Mouse (Mus musculus) liver, embryonic 14.5 days (tissue): ENCODE measurements around the gene Gja5. TPM values are rescaled to one million over a fixed set of nuclear protein-coding genes. Genes with fewer than 3 reads are reported as not detected.

ENCODE experiments used
- ATAC-seq: fragments of 200-750 bp; cut with Nextera tagmentation; 2 replicates; pipeline ENCODE4 v1.8.0; 2017; ENCODE audit warnings: moderate number of reproducible peaks, mild to moderate bottlenecking, moderate library complexity; ENCODE audit not compliant: insufficient read depth
- DNase-seq, 3 experiments: peaks; one replicate each; pipeline ENCODE4 v3.0.0-alpha.2; 2012 to 2013; ENCODE audit warnings: low read depth in 3 of 3, low spot score in 3 of 3
- H3K27ac ChIP-seq: fragments of 300-500 bp; sonication (generic); 2 replicates; pipeline ENCODE4 v1.5.1; 2014; ENCODE audit warnings: moderate library complexity, mild to moderate bottlenecking, control low read depth, inconsistent platforms
- H3K27me3 ChIP-seq: fragments of 300-500 bp; sonication (generic); 2 replicates; pipeline ENCODE4 v1.6.1; 2014; ENCODE audit warnings: mild to moderate bottlenecking, low read length, moderate library complexity; ENCODE audit not compliant: control insufficient read depth, insufficient read depth
- H3K36me3 ChIP-seq: fragments of 300-500 bp; sonication (generic); replicated peaks from 2 replicates; pipeline ENCODE4 v1.6.1; 2014; ENCODE audit warnings: low read depth; ENCODE audit not compliant: control insufficient read depth, insufficient read depth
- H3K4me1 ChIP-seq, 2 experiments: fragments of 200-500 bp in 1 of 2; fragments of 300-500 bp in 1 of 2; sonication (generic) in 1 of 2; replicated peaks; 2 replicates each; pipeline ENCODE4 v1.6.1; 2012 to 2014; ENCODE audit warnings: antibody characterized with exemption in 1 of 2, inconsistent platforms in 1 of 2, low read length in 1 of 2; ENCODE audit not compliant: control insufficient read depth in 2 of 2, insufficient read depth in 2 of 2
- H3K4me2 ChIP-seq: fragments of 300-500 bp; sonication (generic); 2 replicates; pipeline ENCODE4 v1.6.1; 2014; ENCODE audit warnings: low read depth, mild to moderate bottlenecking, control low read depth, moderate library complexity
- H3K4me3 ChIP-seq, 2 experiments: fragments of 200-500 bp in 1 of 2; fragments of 300-500 bp in 1 of 2; sonication (generic) in 1 of 2; 2 replicates each; pipeline ENCODE4 v1.5.1; 2012 to 2014; ENCODE audit warnings: low read depth in 2 of 2, low read length in 2 of 2, mild to moderate bottlenecking in 2 of 2, control low read depth in 1 of 2, inconsistent platforms in 1 of 2, moderate library complexity in 1 of 2; ENCODE audit not compliant: insufficient read depth in 1 of 2
- H3K9ac ChIP-seq: fragments of 300-500 bp; sonication (generic); replicated peaks from 2 replicates; pipeline ENCODE4 v1.6.1; 2014; ENCODE audit warnings: mild to moderate bottlenecking, control low read depth, moderate library complexity
- H3K9me3 ChIP-seq: fragments of 300-500 bp; sonication (generic); 2 replicates; pipeline ENCODE4 v1.6.1; 2016; ENCODE audit warnings: low read length, mixed read lengths; ENCODE audit not compliant: control insufficient read depth
- CTCF ChIP-seq: IDR thresholded peaks from 2 replicates; pipeline ENCODE4 v1.5.1; 2016; ENCODE audit warnings: antibody characterized with exemption, low read depth, control low read depth
- EP300 ChIP-seq: IDR thresholded peaks from 2 replicates; pipeline ENCODE4 v1.6.1; 2016; ENCODE audit warnings: antibody characterized with exemption, low read depth
- WGBS: fragments of 180-500 bp; shearing (Covaris S2); extraction: QIAGEN DNeasy Blood & Tissue Kit; methylation state at CpG from one replicate; pipeline ENCODE4 v1.1.7; 2014; ENCODE audit not compliant: insufficient replicate concordance; 5-methylcytosine and 5-hydroxymethylcytosine counted together
- polyA plus RNA-seq, 2 experiments: library from polyadenylated mRNA; depleted of rRNA in 1 of 2; stranded (reverse) in 1 of 2; unstranded in 1 of 2; fragments of >200 nt; fragmentation: Nextera tagmentation in 1 of 2; extraction: Ambion mirVana in 1 of 2; gene quantifications; 2 replicates each; pipeline versions ENCODE4 v1.2.1 to v1.2.3; 2012 to 2014

The Gja5 gene
- polyA plus RNA-seq, 2 experiments, result 0.58 to 1.5 TPM

- H3K27me3 ChIP-seq, result no peaks in the 10 kb centered on the region
- no peak overlapping the region for H3K4me3 ChIP-seq
- no peak overlapping the region for H3K9ac ChIP-seq
- no peaks in the 10 kb centered on the region for H3K4me1 ChIP-seq
- H3K9me3 ChIP-seq, result no peaks in the 10 kb centered on the region
- TF ChIP-seq EP300, result no peak
- no peak for TF ChIP-seq CTCF
- H3K36me3 ChIP-seq, result no peaks in the 10 kb centered on the region
- H3K4me2 ChIP-seq, result no peak overlapping the region
- WGBS, result 52% methylated on average over 6 of the region's 6 CpGs
- no peak overlapping the region for H3K27ac ChIP-seq
- no peak for ATAC-seq
- DNase-seq, result no peak
These were observed 132.6 kb downstream of the Gja5 start for GRCm38 (mm10) chr3:97037119-97037518.

GRCm38 (mm10) chr3:97039721-97040120, 135.2 kb downstream of the Gja5 start:
- 59% methylated on average over 6 of the region's 6 CpGs for WGBS
- no peaks in the 10 kb centered on the region for H3K36me3 ChIP-seq
- DNase-seq (no peak), ATAC-seq (no peak)
- no peak overlapping the region for H3K4me2 ChIP-seq
- no peak overlapping the region for H3K27ac ChIP-seq
- H3K9me3 ChIP-seq, result no peaks in the 10 kb centered on the region
- TF ChIP-seq CTCF, result no peak
- TF ChIP-seq EP300, result no peak
- H3K4me3 ChIP-seq, result no peak overlapping the region
- H3K9ac ChIP-seq, result no peak overlapping the region
- no peaks in the 10 kb centered on the region for H3K27me3 ChIP-seq
- H3K4me1 ChIP-seq, result no peaks in the 10 kb centered on the region

DNA sequence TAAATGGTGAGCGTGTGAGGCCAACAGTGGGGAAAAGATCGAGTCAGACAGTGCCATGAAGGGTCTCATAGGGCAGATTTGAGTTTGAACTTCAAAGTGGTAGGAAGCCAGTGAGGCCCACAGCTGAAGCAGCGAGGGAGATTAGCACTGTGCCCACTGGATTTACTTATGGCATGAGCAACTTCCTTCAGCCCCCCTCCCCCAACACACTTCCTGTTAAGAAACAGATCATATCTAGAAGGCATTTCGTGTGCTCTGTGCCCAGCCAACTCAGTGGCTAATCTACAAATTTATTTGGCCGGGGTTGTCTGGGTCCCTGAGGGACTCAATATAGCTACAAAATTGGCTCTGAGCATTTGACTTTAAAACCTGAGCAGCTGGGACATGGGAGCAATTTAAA, 139.7 kb downstream of the Gja5 start:
- Histone ChIP-seq H3K27me3 (no peaks in the 10 kb centered on the region), H3K9me3 (no peaks in the 10 kb centered on the region), H3K27ac (no peak overlapping the region), H3K4me1 (no peaks in the 10 kb centered on the region), H3K36me3 (no peaks in the 10 kb centered on the region), H3K9ac (no peak overlapping the region), H3K4me3 (no peak overlapping the region), H3K4me2 (no peak overlapping the region)
- ATAC-seq (no peak), DNase-seq (no peak)
- 22% methylated on average over 5 of the region's 5 CpGs for WGBS
- no peak for TF ChIP-seq CTCF

DNA sequence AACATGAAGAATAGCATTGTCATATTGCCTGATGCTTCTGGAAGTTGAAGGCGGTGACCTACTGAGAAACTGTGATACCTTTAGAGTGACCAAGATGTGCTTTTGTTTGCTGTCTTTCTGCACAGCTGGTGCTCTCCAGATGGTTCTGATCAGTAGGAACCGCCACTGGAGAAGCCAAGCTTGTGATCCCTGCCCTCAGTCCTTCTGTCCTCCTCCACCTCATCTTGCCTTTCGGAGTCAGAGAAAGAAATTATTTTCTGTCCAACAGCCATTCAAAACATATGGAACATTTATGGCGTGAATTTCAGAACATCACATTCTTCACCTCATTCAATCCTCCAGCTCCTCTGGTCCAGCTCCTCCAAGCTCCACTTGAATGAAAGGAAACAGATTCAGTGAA, 143.3 kb downstream of the Gja5 start:
- Histone ChIP-seq H3K9ac (no peak overlapping the region), H3K9me3 (no peaks in the 10 kb centered on the region), H3K27me3 (no peaks in the 10 kb centered on the region), H3K4me2 (no peak overlapping the region), H3K36me3 (no peaks in the 10 kb centered on the region), H3K27ac (no peak overlapping the region), H3K4me1 (no peaks in the 10 kb centered on the region), H3K4me3 (no peak overlapping the region)
- 69% methylated on average over 4 of the region's 4 CpGs for WGBS
- no peak for DNase-seq
- TF ChIP-seq EP300 (no peak), CTCF (no peak)
- ATAC-seq, result no peak

DNA sequence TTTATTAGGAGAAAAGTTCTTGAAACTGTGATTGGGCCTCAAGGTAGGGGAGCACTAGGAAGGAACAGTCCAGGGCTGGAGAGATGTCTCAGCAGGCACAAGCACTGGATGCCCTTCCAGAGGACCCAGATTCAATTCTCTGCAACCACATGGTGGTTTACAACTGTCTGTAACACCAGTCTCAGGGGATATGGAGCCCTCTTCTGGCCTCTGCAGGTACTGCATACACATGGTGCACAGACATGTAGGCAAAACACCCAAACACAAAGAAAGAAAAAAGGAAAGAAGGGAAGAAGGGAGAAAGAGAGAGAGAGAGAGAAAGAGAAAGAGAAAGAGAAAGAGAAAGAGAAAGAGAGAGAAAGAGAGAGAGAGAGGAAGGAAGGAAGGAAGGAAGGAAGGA, 143.9 kb downstream of the Gja5 start:
- H3K4me2 ChIP-seq, result no peak overlapping the region
- no peaks in the 10 kb centered on the region for H3K36me3 ChIP-seq
- DNase-seq, result no peak
- H3K27ac ChIP-seq, result no peak overlapping the region
- no peaks in the 10 kb centered on the region for H3K27me3 ChIP-seq
- no peaks in the 10 kb centered on the region for H3K4me1 ChIP-seq
- no peak overlapping the region for H3K9ac ChIP-seq
- H3K9me3 ChIP-seq, result no peaks in the 10 kb centered on the region
- ATAC-seq, result no peak
- H3K4me3 ChIP-seq, result no peak overlapping the region
- no peak for TF ChIP-seq EP300
- TF ChIP-seq CTCF, result peak; percentile 55
